Mouse (Mus musculus): ENCODE results near the gene Mis18bp1. TPM values are rescaled to one million over a fixed set of nuclear protein-coding genes. Genes with fewer than 3 reads are reported as not detected.
"Not testable (repeated sequence)": the region's sequence is repeated elsewhere in the genome, so short reads cannot be mapped to it uniquely, and the experiment has no call there.

Gene Mis18bp1
- under 1 TPM; 0.39 to 0.48 TPM for total RNA-seq (2021)

- intact Hi-C loops (cut with DNase I): no loop called here
- peak; percentile 91 to 94 for DNase-seq (ENCODE audit: low spot score in 2 of 2)
Measured at GRCm38 (mm10) chr12:65172021-65172951, at the start of gene Mis18bp1. TSS of gene Mis18bp1 (minus strand) at chr12:65172604.

- intact Hi-C loops (cut with DNase I): no loop called here
- DNase-seq (ENCODE audit: low spot score in 2 of 2): no peak
Measured at GRCm38 (mm10) chr12:65216404-65216840, 44.0 kb upstream of the Mis18bp1 start.

- no peak for DNase-seq (ENCODE audit: low spot score in 2 of 2)
Measured at GRCm38 (mm10) chr12:65206431-65206830, 34.0 kb upstream of the Mis18bp1 start.

GRCm38 (mm10) chr12:65201812-65202211 lies 29.4 kb upstream of the Mis18bp1 start:
- peak in 1 of 2 experiments; percentile 70 for DNase-seq (ENCODE audit: low spot score in 2 of 2)
- intact Hi-C loops (cut with DNase I): no loop called here

More at GRCm38 (mm10) chr12:65206431-65206830, 34.0 kb upstream of the Mis18bp1 start:
- intact Hi-C loops (cut with DNase I): no loop called here

GRCm38 (mm10) chr12:65194003-65194530 lies 21.7 kb upstream of the Mis18bp1 start:
- intact Hi-C loops (cut with DNase I): loop anchor here (5.0 kb wide), 1 partner anchor 143 kb away; no protein-coding TSS in a partner anchor
- peak; percentile 21 to 86 for DNase-seq (ENCODE audit: low spot score in 2 of 2)

- intact Hi-C loops (cut with DNase I): loop anchor here (5.0 to 10.0 kb wide), 2 partner anchors 83 to 206 kb away; no protein-coding TSS in a partner anchor
- DNase-seq (ENCODE audit: low spot score in 2 of 2): no peak
Measured at GRCm38 (mm10) chr12:65189213-65189612, 16.8 kb upstream of the Mis18bp1 start.

GRCm38 (mm10) chr12:65187365-65187764 lies 15.0 kb upstream of the Mis18bp1 start:
- DNase-seq (ENCODE audit: low spot score in 2 of 2): peak; percentile 16 to 60
- intact Hi-C loops (cut with DNase I): loop anchor here (5.0 to 10.0 kb wide), 2 partner anchors 85 to 207 kb away; no protein-coding TSS in a partner anchor

- intact Hi-C loops (cut with DNase I): no loop called here
- DNase-seq (ENCODE audit: low spot score in 2 of 2): no peak
Measured at GRCm38 (mm10) chr12:65173736-65174135, 1.3 kb upstream of the Mis18bp1 start.

GRCm38 (mm10) chr12:65172959-65173358 lies 555 bp upstream of the Mis18bp1 start:
- intact Hi-C loops (cut with DNase I): not testable (repeated sequence)
- peak; percentile 54 to 55 for DNase-seq (ENCODE audit: low spot score in 2 of 2)

- DNase-seq (ENCODE audit: low spot score in 2 of 2); intact Hi-C loops (cut with DNase I): not testable (repeated sequence)
Measured at GRCm38 (mm10) chr12:65136121-65136520, 36.3 kb downstream of the Mis18bp1 start.

- intact Hi-C loops (cut with DNase I): no loop called here
- no peak for DNase-seq (ENCODE audit: low spot score in 2 of 2)
Measured at GRCm38 (mm10) chr12:65119451-65119850, 53.0 kb downstream of the Mis18bp1 start.

- intact Hi-C loops (cut with DNase I): no loop called here
- peak in 1 of 2 experiments; percentile 39 for DNase-seq (ENCODE audit: low spot score in 2 of 2)
Measured at GRCm38 (mm10) chr12:65118968-65119367, 53.4 kb downstream of the Mis18bp1 start.

GRCm38 (mm10) chr12:65114978-65115377 lies 57.4 kb downstream of the Mis18bp1 start:
- DNase-seq (ENCODE audit: low spot score in 2 of 2); intact Hi-C loops (cut with DNase I): not testable (repeated sequence)

GRCm38 (mm10) chr12:65113925-65114324 lies 58.5 kb downstream of the Mis18bp1 start:
- intact Hi-C loops (cut with DNase I): no loop called here
- DNase-seq (ENCODE audit: low spot score in 2 of 2): no peak

- intact Hi-C loops (cut with DNase I): no loop called here
- peak in 1 of 2 experiments; percentile 80 for DNase-seq (ENCODE audit: low spot score in 2 of 2)
Measured at GRCm38 (mm10) chr12:65112811-65113210, 59.6 kb downstream of the Mis18bp1 start.

- intact Hi-C loops (cut with DNase I): no loop called here
- no peak for DNase-seq (ENCODE audit: low spot score in 2 of 2)
Measured at GRCm38 (mm10) chr12:65111503-65111902, 60.9 kb downstream of the Mis18bp1 start.

GRCm38 (mm10) chr12:65108746-65109145 lies 63.7 kb downstream of the Mis18bp1 start:
- intact Hi-C loops (cut with DNase I): no loop called here
- no peak for DNase-seq (ENCODE audit: low spot score in 2 of 2)
